Mouse (Mus musculus) CH12.LX (cell line): ENCODE measurements at regions not wholly inside any gene's neighbourhood (a gene's known extent, or its start where the extent isn't known, plus 50 kb on each side); places are given as distances from the start of the nearest gene placed in this dataset.

Source experiments
- IRF4 ChIP-seq: IDR thresholded peaks from 2 replicates; pipeline ENCODE4 v1.6.1; 2014; ENCODE audit warnings: low read depth, mild to moderate bottlenecking, inconsistent platforms, low read length, improper control_type of control experiment
- KAT2A ChIP-seq: IDR thresholded peaks from 2 replicates; pipeline ENCODE4 v1.6.1; 2012; ENCODE audit warnings: low read length, improper control_type of control experiment, inconsistent platforms; ENCODE audit not compliant: insufficient replicate concordance
- POLR2A ChIP-seq: IDR thresholded peaks from 2 replicates; pipeline ENCODE4 v1.6.1; 2011; ENCODE audit warnings: low read depth, mild to moderate bottlenecking, improper control_type of control experiment, low read length

- no peak for TF ChIP-seq KAT2A
- no peak for TF ChIP-seq POLR2A
- no peak for TF ChIP-seq IRF4
Observed at GRCm38 (mm10) chr1:186384440-186384839, 267.3 kb upstream of the Lyplal1 start.
